Mouse (Mus musculus) cortical plate, adult 2 months (tissue): ENCODE measurements at regions not wholly inside any gene's neighbourhood (a gene's known extent, or its start where the extent isn't known, plus 50 kb on each side); places are given as distances from the start of the nearest gene placed in this dataset.

Source experiments
- CTCF ChIP-seq: fragments of 200-500 bp; IDR thresholded peaks from 2 replicates; pipeline ENCODE4 v1.5.1; 2011; ENCODE audit warnings: mild to moderate bottlenecking, control low read depth, low read length; ENCODE audit not compliant: insufficient read depth; ENCODE audit errors: extremely low read depth
- POLR2A ChIP-seq: fragments of 200-500 bp; IDR thresholded peaks from 2 replicates; pipeline ENCODE4 v1.6.1; 2011; ENCODE audit warnings: mild to moderate bottlenecking, low read length, control low read depth; ENCODE audit not compliant: insufficient read depth; ENCODE audit errors: extremely low read depth

- TF ChIP-seq CTCF (no peak), POLR2A (0 out of 2 replicates have a peak, but pooled peaks have one; percentile 34)
Measured at GRCm38 (mm10) chr14:103440243-103440642, 72.9 kb upstream of the Scel start.
